Mouse (Mus musculus): Measurements from ENCODE around the gene Ucp1.

GRCm38 (mm10) chr8:83331899-83332697, 41.9 kb downstream of the Ucp1 start, which contains the start of gene Elmod2:
- TF ChIP-seq CTCF (IDR thresholded peaks at IDR 0.05; ENCODE audit: low read depth): no peak
- TF ChIP-seq EP300 (IDR thresholded peaks at IDR 0.05; ENCODE audit: low read depth): no peak

Measured in liver, embryonic 14.5 days (tissue).